Mouse (Mus musculus): ENCODE data around the gene Olfr948. TPM values are rescaled to one million over a fixed set of nuclear protein-coding genes. Genes with fewer than 3 reads are reported as not detected.

Gene Olfr948
- polyA plus RNA-seq (2015; fragmentation: Nextera tagmentation; extraction: Ambion mirVana): not detected in 2 replicates

DNA sequence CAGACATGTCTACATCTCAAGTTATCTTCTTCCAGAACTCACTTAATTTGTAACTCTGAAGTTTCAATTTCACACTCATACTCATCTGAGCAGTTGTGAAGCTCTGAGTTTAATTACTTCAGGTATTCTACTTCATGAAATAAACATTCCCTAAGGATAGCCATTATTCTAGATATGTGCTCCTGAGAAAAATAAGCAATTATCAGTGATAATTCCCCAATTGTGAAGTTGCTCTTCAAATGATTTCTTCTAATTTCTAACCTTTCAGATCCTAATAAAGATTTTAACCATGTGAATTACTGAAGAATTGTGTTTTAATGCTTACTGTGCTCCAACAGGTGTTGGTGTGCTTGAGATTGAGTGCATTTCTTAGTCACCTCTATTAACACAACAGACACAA lies at the start of gene Olfr948:
Gene Olfr948, minus strand, starts transcription at position 101 of the 400 bp plus-strand sequence.
- no peaks in the 10 kb centered on the region for H3K4me1 ChIP-seq (replicated peaks; ENCODE audit: control insufficient read depth, insufficient read depth)
- no peak within 1 kb of the TSS for H3K27ac ChIP-seq (replicated peaks)
- H3K36me3 ChIP-seq (ENCODE audit: control insufficient read depth, insufficient read depth, low read length): no peaks in the 10 kb centered on the region
- ATAC-seq (ENCODE audit: low FRiP score, low TSS enrichment) (no peak), DNase-seq (ENCODE audit: low spot score) (no peak)
- no peaks in the 10 kb centered on the region for H3K27me3 ChIP-seq (ENCODE audit: control insufficient read depth, insufficient read depth, low read length)
- no peak for TF ChIP-seq EP300 (optimal IDR thresholded peaks at IDR 0.05)
- TF ChIP-seq CTCF (IDR thresholded peaks at IDR 0.05; ENCODE audit: low read depth): no peak
- H3K9ac ChIP-seq (ENCODE audit: low read length): no peak within 1 kb of the TSS
- no peak within 1 kb of the TSS for H3K4me3 ChIP-seq (ENCODE audit: low read depth, low read length)
- no peaks in the 10 kb centered on the region for H3K9me3 ChIP-seq (ENCODE audit: control insufficient read depth, low read length)
- H3K4me2 ChIP-seq (replicated peaks; ENCODE audit: low read depth): no peak within 1 kb of the TSS

DNA sequence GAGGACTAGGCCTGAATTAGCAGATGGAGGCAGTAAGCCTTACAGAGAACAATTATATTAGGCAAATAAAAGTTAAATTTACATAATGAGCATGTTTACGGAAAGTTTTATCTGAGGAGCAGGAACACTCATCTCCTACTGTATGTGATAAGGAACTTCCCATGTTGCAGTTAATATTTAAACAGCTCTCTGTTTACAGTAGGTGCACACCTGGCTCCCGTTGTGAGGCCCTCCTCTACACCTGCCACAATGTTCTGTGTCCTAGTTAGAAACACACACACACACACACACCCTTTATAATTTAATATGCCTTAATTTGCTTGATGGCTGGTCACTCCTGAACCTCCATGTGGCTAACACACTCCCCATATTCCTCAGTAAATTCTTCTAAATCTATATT lies 38.7 kb downstream of the Olfr948 start:
- Histone ChIP-seq H3K9me3 (ENCODE audit: control insufficient read depth, low read length) (no peaks in the 10 kb centered on the region), H3K9ac (ENCODE audit: low read length) (no peak overlapping the region), H3K27me3 (ENCODE audit: control insufficient read depth, insufficient read depth, low read length) (no peaks in the 10 kb centered on the region), H3K4me2 (replicated peaks; ENCODE audit: low read depth) (no peak overlapping the region), H3K4me3 (ENCODE audit: low read depth, low read length) (no peak overlapping the region), H3K27ac (replicated peaks) (no peak overlapping the region), H3K4me1 (replicated peaks; ENCODE audit: control insufficient read depth, insufficient read depth) (no peaks in the 10 kb centered on the region), H3K36me3 (ENCODE audit: control insufficient read depth, insufficient read depth, low read length) (no peaks in the 10 kb centered on the region)
- no peak for TF ChIP-seq CTCF (IDR thresholded peaks at IDR 0.05; ENCODE audit: low read depth)
- no peak for TF ChIP-seq EP300 (optimal IDR thresholded peaks at IDR 0.05)
- WGBS: 48% methylated on average over 2 of the region's 2 CpGs
- peak; percentile 64; the same call in 1 of the 2 replicates for ATAC-seq (ENCODE audit: low FRiP score, low TSS enrichment)
- peak; percentile 20 for DNase-seq (ENCODE audit: low spot score)

DNA sequence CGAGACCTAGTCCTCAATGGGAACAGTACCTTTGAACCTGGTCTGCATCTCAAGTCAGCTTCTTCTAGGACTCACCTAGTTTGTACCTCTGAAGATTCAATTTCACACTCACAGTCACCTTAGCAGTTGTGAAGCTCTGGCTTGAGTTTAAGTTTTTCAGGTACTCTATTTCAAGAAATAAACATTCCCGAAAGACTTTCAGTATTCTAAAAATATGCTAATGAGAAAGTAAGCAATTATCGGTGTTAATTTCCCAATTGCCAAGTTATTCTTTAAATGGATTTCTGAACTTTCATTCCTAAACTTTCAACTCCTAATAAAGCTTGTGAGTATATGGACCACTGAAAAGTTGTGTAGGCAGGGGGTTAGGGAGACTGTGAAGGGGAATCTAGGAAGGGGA lies 49.1 kb downstream of the Olfr948 start, which contains the start of gene Olfr945:
Gene Olfr945, minus strand, starts transcription at position 101 of the 400 bp plus-strand sequence.
- Histone ChIP-seq H3K4me1 (replicated peaks; ENCODE audit: control insufficient read depth, insufficient read depth) (no peaks in the 10 kb centered on the region), H3K9me3 (ENCODE audit: control insufficient read depth, low read length) (no peaks in the 10 kb centered on the region), H3K9ac (ENCODE audit: low read length) (no peak within 1 kb of the TSS), H3K4me2 (replicated peaks; ENCODE audit: low read depth) (no peak within 1 kb of the TSS), H3K4me3 (ENCODE audit: low read depth, low read length) (no peak within 1 kb of the TSS), H3K27me3 (ENCODE audit: control insufficient read depth, insufficient read depth, low read length) (no peaks in the 10 kb centered on the region), H3K27ac (replicated peaks) (no peak within 1 kb of the TSS), H3K36me3 (ENCODE audit: control insufficient read depth, insufficient read depth, low read length) (no peaks in the 10 kb centered on the region)
- 86% methylated on average over 3 of the region's 3 CpGs for WGBS
- TF ChIP-seq EP300 (optimal IDR thresholded peaks at IDR 0.05) (no peak), CTCF (IDR thresholded peaks at IDR 0.05; ENCODE audit: low read depth) (no peak)
- ATAC-seq (ENCODE audit: low FRiP score, low TSS enrichment) (no peak), DNase-seq (ENCODE audit: low spot score) (no peak)

Other genes with a start within 250 kb of the Olfr948 start
- gene Olfr938, start 247.2 kb downstream of the Olfr948 start, polyA plus RNA-seq (2015; fragmentation: Nextera tagmentation; extraction: Ambion mirVana): not detected in 2 replicates
- not detected in 2 replicates for gene Olfr27, start 197.9 kb downstream of the Olfr948 start, polyA plus RNA-seq (2015; fragmentation: Nextera tagmentation; extraction: Ambion mirVana)
- 0.01 TPM in 1 of 2 replicates, not detected in the other for gene Olfr943, start 159.7 kb downstream of the Olfr948 start, polyA plus RNA-seq (2015; fragmentation: Nextera tagmentation; extraction: Ambion mirVana)
- gene Olfr944, start 124.1 kb downstream of the Olfr948 start, polyA plus RNA-seq (2015; fragmentation: Nextera tagmentation; extraction: Ambion mirVana): not detected in 2 replicates
- not detected in 2 replicates for gene Olfr1537, start 76.1 kb downstream of the Olfr948 start, polyA plus RNA-seq (2015; fragmentation: Nextera tagmentation; extraction: Ambion mirVana)
- not detected in 2 replicates for gene Olfr945, start 49.2 kb downstream of the Olfr948 start, polyA plus RNA-seq (2015; fragmentation: Nextera tagmentation; extraction: Ambion mirVana)
- not detected in 2 replicates for gene Olfr951, start 61.4 kb upstream of the Olfr948 start, polyA plus RNA-seq (2015; fragmentation: Nextera tagmentation; extraction: Ambion mirVana)
- gene Olfr952, start 101.1 kb upstream of the Olfr948 start, polyA plus RNA-seq (2015; fragmentation: Nextera tagmentation; extraction: Ambion mirVana): not detected in 2 replicates
- 0.02 TPM in 1 of 2 replicates, not detected in the other for gene Olfr954, start 130.7 kb upstream of the Olfr948 start, polyA plus RNA-seq (2015; fragmentation: Nextera tagmentation; extraction: Ambion mirVana)
- not detected in 2 replicates for gene Olfr955, start 145.9 kb upstream of the Olfr948 start, polyA plus RNA-seq (2015; fragmentation: Nextera tagmentation; extraction: Ambion mirVana)
- not detected in 2 replicates for gene Olfr44, start 167.9 kb upstream of the Olfr948 start, polyA plus RNA-seq (2015; fragmentation: Nextera tagmentation; extraction: Ambion mirVana)
- not detected in 2 replicates for gene Olfr957, start 189.8 kb upstream of the Olfr948 start, polyA plus RNA-seq (2015; fragmentation: Nextera tagmentation; extraction: Ambion mirVana)
- not detected in 2 replicates for gene Olfr958, start 228.0 kb upstream of the Olfr948 start, polyA plus RNA-seq (2015; fragmentation: Nextera tagmentation; extraction: Ambion mirVana)
- not detected in 2 replicates for gene Olfr959, start 249.5 kb upstream of the Olfr948 start, polyA plus RNA-seq (2015; fragmentation: Nextera tagmentation; extraction: Ambion mirVana)